Mouse (Mus musculus) cerebellum, adult 11 months (tissue): ENCODE data around the gene Nup107.
"Not testable (repeated sequence)": the region's sequence is repeated elsewhere in the genome, so short reads cannot be mapped to it uniquely, and the experiment has no call there.

Source experiments
- DNase-seq: peaks from one replicate; pipeline ENCODE4 v3.0.0; 2022

Gene Nup107

GRCm38 (mm10) chr10:117749050-117749686, 43.3 kb downstream of the Nup107 start:
- DNase-seq = no peak

GRCm38 (mm10) chr10:117748276-117749049, 44.0 kb downstream of the Nup107 start:
- DNase-seq = no peak

- DNase-seq = no peak
Observed at GRCm38 (mm10) chr10:117747711-117748110, 44.8 kb downstream of the Nup107 start.

GRCm38 (mm10) chr10:117746297-117746883, 46.1 kb downstream of the Nup107 start, which contains the start of gene Slc35e3:
Gene Slc35e3 (minus strand): TSS chr10:117746365.
- peak; percentile 94 for DNase-seq

GRCm38 (mm10) chr10:117745570-117746296, 46.8 kb downstream of the Nup107 start:
- peak; percentile 27 for DNase-seq

- DNase-seq = no peak
Observed at GRCm38 (mm10) chr10:117743917-117744316, 48.6 kb downstream of the Nup107 start.

- no peak for DNase-seq
Observed at GRCm38 (mm10) chr10:117743182-117743581, 49.3 kb downstream of the Nup107 start.

GRCm38 (mm10) chr10:117742618-117743017, 49.9 kb downstream of the Nup107 start:
- DNase-seq = no peak

GRCm38 (mm10) chr10:117741698-117742475, 50.6 kb downstream of the Nup107 start:
- DNase-seq = no peak

- DNase-seq = no peak
Observed at GRCm38 (mm10) chr10:117740921-117741320, 51.6 kb downstream of the Nup107 start.

GRCm38 (mm10) chr10:117740171-117740570, 52.3 kb downstream of the Nup107 start:
- no peak for DNase-seq

- DNase-seq = no peak
Observed at GRCm38 (mm10) chr10:117739648-117739948, 52.9 kb downstream of the Nup107 start.

GRCm38 (mm10) chr10:117738928-117739647, 53.4 kb downstream of the Nup107 start:
- DNase-seq = no peak

GRCm38 (mm10) chr10:117738140-117738921, 54.2 kb downstream of the Nup107 start:
- no peak for DNase-seq

- not testable (repeated sequence) for DNase-seq
Observed at GRCm38 (mm10) chr10:117737498-117737897, 55.0 kb downstream of the Nup107 start.

GRCm38 (mm10) chr10:117737075-117737474, 55.4 kb downstream of the Nup107 start:
- no peak for DNase-seq

GRCm38 (mm10) chr10:117736573-117736972, 55.9 kb downstream of the Nup107 start:
- DNase-seq = no peak

- not testable (repeated sequence) for DNase-seq
Observed at GRCm38 (mm10) chr10:117735396-117735795, 57.1 kb downstream of the Nup107 start.

GRCm38 (mm10) chr10:117734104-117734852, 58.2 kb downstream of the Nup107 start:
- not testable (repeated sequence) for DNase-seq

GRCm38 (mm10) chr10:117733626-117734025, 58.9 kb downstream of the Nup107 start:
- not testable (repeated sequence) for DNase-seq
